Mouse (Mus musculus) testis, postnatal 10 days (tissue): ENCODE data around the gene Atg5.
"Not testable (repeated sequence)": the region's sequence is repeated elsewhere in the genome, so short reads cannot be mapped to it uniquely, and the experiment has no call there.

Experiments
- DNase-seq: peaks from one replicate; pipeline ENCODE4 v3.0.0; 2021; ENCODE audit warnings: low spot score

The Atg5 gene

GRCm38 (mm10) chr10:44268145-44268860 lies at the start of gene Atg5:
TSS of gene Atg5 (plus strand) at chr10:44268358.
- DNase-seq, result peak; percentile 99

GRCm38 (mm10) chr10:44219073-44219472 lies 49.1 kb upstream of the Atg5 start:
- not testable (repeated sequence) for DNase-seq

GRCm38 (mm10) chr10:44224345-44224744 lies 43.8 kb upstream of the Atg5 start:
- DNase-seq, result no peak

- DNase-seq, result peak; percentile 46
These were observed 34.8 kb upstream of the Atg5 start for GRCm38 (mm10) chr10:44233351-44233750.

GRCm38 (mm10) chr10:44235298-44235697 lies 32.9 kb upstream of the Atg5 start:
- not testable (repeated sequence) for DNase-seq

GRCm38 (mm10) chr10:44256624-44257023 lies 11.5 kb upstream of the Atg5 start:
- no peak for DNase-seq

GRCm38 (mm10) chr10:44265835-44266234 lies 2.3 kb upstream of the Atg5 start:
- no peak for DNase-seq

- DNase-seq, result no peak
These were observed 1.6 kb upstream of the Atg5 start for GRCm38 (mm10) chr10:44266561-44266960.

GRCm38 (mm10) chr10:44267426-44268142 lies 574 bp upstream of the Atg5 start:
- no peak for DNase-seq

- DNase-seq, result no peak
These were observed 1.1 kb downstream of the Atg5 start for GRCm38 (mm10) chr10:44269211-44269610.

GRCm38 (mm10) chr10:44282323-44282722 lies 14.2 kb downstream of the Atg5 start:
- DNase-seq, result no peak

- no peak for DNase-seq
These were observed 16.9 kb downstream of the Atg5 start for GRCm38 (mm10) chr10:44285106-44285505.

- no peak for DNase-seq
These were observed 17.8 kb downstream of the Atg5 start for GRCm38 (mm10) chr10:44285935-44286334.

- DNase-seq, result no peak
These were observed 22.7 kb downstream of the Atg5 start for GRCm38 (mm10) chr10:44290876-44291275.

GRCm38 (mm10) chr10:44292205-44292604 lies 24.0 kb downstream of the Atg5 start:
- DNase-seq, result no peak

- no peak for DNase-seq
These were observed 31.0 kb downstream of the Atg5 start for GRCm38 (mm10) chr10:44299165-44299564.

- no peak for DNase-seq
These were observed 31.9 kb downstream of the Atg5 start for GRCm38 (mm10) chr10:44300078-44300477.

GRCm38 (mm10) chr10:44303648-44304329 lies 35.6 kb downstream of the Atg5 start:
- no peak for DNase-seq

- DNase-seq, result no peak
These were observed 36.2 kb downstream of the Atg5 start for GRCm38 (mm10) chr10:44304330-44304717.

GRCm38 (mm10) chr10:44304845-44305244 lies 36.7 kb downstream of the Atg5 start:
- no peak for DNase-seq

GRCm38 (mm10) chr10:44306308-44306707 lies 38.1 kb downstream of the Atg5 start:
- DNase-seq, result no peak

GRCm38 (mm10) chr10:44308280-44308679 lies 40.1 kb downstream of the Atg5 start:
- DNase-seq, result no peak

GRCm38 (mm10) chr10:44309250-44309649 lies 41.1 kb downstream of the Atg5 start:
- DNase-seq, result no peak
